Mouse (Mus musculus): ENCODE measurements at regions not wholly inside any gene's neighbourhood (a gene's known extent, or its start where the extent isn't known, plus 50 kb on each side); places are given as distances from the start of the nearest gene placed in this dataset.

GRCm38 (mm10) chr9:51538894-51539293 lies 210.2 kb upstream of the 1810046K07Rik start:
- Histone ChIP-seq H3K9ac (no peak overlapping the region), H3K4me3 (replicated peaks) (no peak overlapping the region), H3K27ac (no peak overlapping the region), H3K27me3 (no peaks in the 10 kb centered on the region), H3K4me2 (no peak overlapping the region), H3K36me3 (replicated peaks) (no peaks in the 10 kb centered on the region), H3K4me1 (no peaks in the 10 kb centered on the region), H3K9me3 (no peaks in the 10 kb centered on the region)
- WGBS = 83% methylated on average over 2 of the region's 2 CpGs
- no peak for ATAC-seq (ENCODE audit: low FRiP score)

GRCm38 (mm10) chr9:51541940-51542339 lies 213.2 kb upstream of the 1810046K07Rik start:
- no peaks in the 10 kb centered on the region for H3K36me3 ChIP-seq (replicated peaks)
- H3K9ac ChIP-seq = no peak overlapping the region
- WGBS = 91% methylated on average over 3 of the region's 3 CpGs
- no peaks in the 10 kb centered on the region for H3K9me3 ChIP-seq
- no peaks in the 10 kb centered on the region for H3K4me1 ChIP-seq
- no peak overlapping the region for H3K4me2 ChIP-seq
- H3K27ac ChIP-seq = no peak overlapping the region
- no peak overlapping the region for H3K4me3 ChIP-seq (replicated peaks)
- ATAC-seq (ENCODE audit: low FRiP score) = no peak
- no peaks in the 10 kb centered on the region for H3K27me3 ChIP-seq

GRCm38 (mm10) chr9:51572040-51572439 lies 193.1 kb upstream of the Arhgap20 start:
- H3K27ac ChIP-seq = no peak overlapping the region
- H3K36me3 ChIP-seq (replicated peaks) = no peaks in the 10 kb centered on the region
- no peak overlapping the region for H3K9ac ChIP-seq
- no peak overlapping the region for H3K4me2 ChIP-seq
- no peak overlapping the region for H3K4me3 ChIP-seq (replicated peaks)
- no peaks in the 10 kb centered on the region for H3K4me1 ChIP-seq
- 81% methylated on average over 5 of the region's 5 CpGs for WGBS
- H3K27me3 ChIP-seq = no peaks in the 10 kb centered on the region
- no peaks in the 10 kb centered on the region for H3K9me3 ChIP-seq
- ATAC-seq (ENCODE audit: low FRiP score) = no peak

- no peak overlapping the region for H3K27ac ChIP-seq
- no peaks in the 10 kb centered on the region for H3K4me1 ChIP-seq
- no peak overlapping the region for H3K4me2 ChIP-seq
- H3K9ac ChIP-seq = no peak overlapping the region
- no peak overlapping the region for H3K4me3 ChIP-seq (replicated peaks)
- no peaks in the 10 kb centered on the region for H3K9me3 ChIP-seq
- ATAC-seq (ENCODE audit: low FRiP score) = no peak
- H3K36me3 ChIP-seq (replicated peaks) = no peaks in the 10 kb centered on the region
- H3K27me3 ChIP-seq = no peaks in the 10 kb centered on the region
- 80% methylated on average over 3 of the region's 3 CpGs for WGBS
Measured at GRCm38 (mm10) chr9:51581601-51582000, 183.5 kb upstream of the Arhgap20 start.

- WGBS = 79% methylated on average over 3 of the region's 3 CpGs
- H3K9ac ChIP-seq = no peak overlapping the region
- H3K36me3 ChIP-seq (replicated peaks) = no peaks in the 10 kb centered on the region
- H3K4me2 ChIP-seq = no peak overlapping the region
- H3K27ac ChIP-seq = no peak overlapping the region
- no peak for ATAC-seq (ENCODE audit: low FRiP score)
- H3K27me3 ChIP-seq = no peaks in the 10 kb centered on the region
- no peak overlapping the region for H3K4me3 ChIP-seq (replicated peaks)
- no peaks in the 10 kb centered on the region for H3K9me3 ChIP-seq
- no peaks in the 10 kb centered on the region for H3K4me1 ChIP-seq
Measured at GRCm38 (mm10) chr9:51593707-51594106, 171.4 kb upstream of the Arhgap20 start.

GRCm38 (mm10) chr9:51598706-51599105 lies 166.4 kb upstream of the Arhgap20 start:
- Histone ChIP-seq H3K9me3 (no peaks in the 10 kb centered on the region), H3K27me3 (no peaks in the 10 kb centered on the region), H3K9ac (no peak overlapping the region), H3K4me1 (no peaks in the 10 kb centered on the region), H3K27ac (no peak overlapping the region), H3K36me3 (replicated peaks) (no peaks in the 10 kb centered on the region), H3K4me3 (replicated peaks) (no peak overlapping the region), H3K4me2 (no peak overlapping the region)
- WGBS = 68% methylated on average over 2 of the region's 2 CpGs
- ATAC-seq (ENCODE audit: low FRiP score) = no peak

- Histone ChIP-seq H3K4me3 (replicated peaks) (no peak overlapping the region), H3K9me3 (no peaks in the 10 kb centered on the region), H3K27me3 (no peaks in the 10 kb centered on the region), H3K4me1 (no peaks in the 10 kb centered on the region), H3K27ac (no peak overlapping the region), H3K36me3 (replicated peaks) (no peaks in the 10 kb centered on the region), H3K4me2 (no peak overlapping the region), H3K9ac (no peak overlapping the region)
- no peak for ATAC-seq (ENCODE audit: low FRiP score)
- 86% methylated on average over 1 of the region's 1 CpGs for WGBS
Measured at GRCm38 (mm10) chr9:51608158-51608557, 157.0 kb upstream of the Arhgap20 start.

- no peaks in the 10 kb centered on the region for H3K27me3 ChIP-seq
- no peaks in the 10 kb centered on the region for H3K9me3 ChIP-seq
- no peak overlapping the region for H3K9ac ChIP-seq
- no peak overlapping the region for H3K4me2 ChIP-seq
- H3K27ac ChIP-seq = no peak overlapping the region
- WGBS = 93% methylated on average over 6 of the region's 6 CpGs
- no peak for ATAC-seq (ENCODE audit: low FRiP score)
- H3K4me1 ChIP-seq = no peaks in the 10 kb centered on the region
- H3K36me3 ChIP-seq (replicated peaks) = no peaks in the 10 kb centered on the region
- no peak overlapping the region for H3K4me3 ChIP-seq (replicated peaks)
Measured at GRCm38 (mm10) chr9:51608697-51609456, 156.3 kb upstream of the Arhgap20 start.

- Histone ChIP-seq H3K27ac (no peak overlapping the region), H3K9me3 (no peaks in the 10 kb centered on the region), H3K4me1 (no peaks in the 10 kb centered on the region), H3K4me3 (replicated peaks) (no peak overlapping the region), H3K27me3 (no peaks in the 10 kb centered on the region), H3K36me3 (replicated peaks) (no peaks in the 10 kb centered on the region), H3K4me2 (no peak overlapping the region), H3K9ac (no peak overlapping the region)
- WGBS = 87% methylated on average over 4 of the region's 4 CpGs
- ATAC-seq (ENCODE audit: low FRiP score) = no peak
Measured at GRCm38 (mm10) chr9:51626156-51626555, 139.0 kb upstream of the Arhgap20 start.

- Histone ChIP-seq H3K9ac (no peak overlapping the region), H3K4me3 (replicated peaks) (no peak overlapping the region), H3K27ac (no peak overlapping the region), H3K4me1 (no peaks in the 10 kb centered on the region), H3K27me3 (no peaks in the 10 kb centered on the region), H3K4me2 (no peak overlapping the region), H3K9me3 (no peaks in the 10 kb centered on the region), H3K36me3 (replicated peaks) (no peaks in the 10 kb centered on the region)
- 82% methylated on average over 2 of the region's 2 CpGs for WGBS
- no peak for ATAC-seq (ENCODE audit: low FRiP score)
Measured at GRCm38 (mm10) chr9:51636097-51636496, 129.0 kb upstream of the Arhgap20 start.

- H3K9me3 ChIP-seq = no peaks in the 10 kb centered on the region
- no peak for ATAC-seq (ENCODE audit: low FRiP score)
- no peak overlapping the region for H3K4me2 ChIP-seq
- 74% methylated on average over 1 of the region's 1 CpGs for WGBS
- no peaks in the 10 kb centered on the region for H3K36me3 ChIP-seq (replicated peaks)
- H3K27ac ChIP-seq = no peak overlapping the region
- no peak overlapping the region for H3K4me3 ChIP-seq (replicated peaks)
- H3K27me3 ChIP-seq = no peaks in the 10 kb centered on the region
- no peaks in the 10 kb centered on the region for H3K4me1 ChIP-seq
- no peak overlapping the region for H3K9ac ChIP-seq
Measured at GRCm38 (mm10) chr9:51636559-51637127, 128.5 kb upstream of the Arhgap20 start.

- H3K4me2 ChIP-seq = no peak overlapping the region
- 56% methylated on average over 6 of the region's 6 CpGs for WGBS
- no peaks in the 10 kb centered on the region for H3K27me3 ChIP-seq
- no peaks in the 10 kb centered on the region for H3K9me3 ChIP-seq
- H3K9ac ChIP-seq = no peak overlapping the region
- no peak overlapping the region for H3K4me3 ChIP-seq (replicated peaks)
- H3K36me3 ChIP-seq (replicated peaks) = no peaks in the 10 kb centered on the region
- no peaks in the 10 kb centered on the region for H3K4me1 ChIP-seq
- no peak overlapping the region for H3K27ac ChIP-seq
- no peak for ATAC-seq (ENCODE audit: low FRiP score)
Measured at GRCm38 (mm10) chr9:51637131-51637920, 127.8 kb upstream of the Arhgap20 start.
